24 mouse cellular contexts compared by ENCODE assay signal in genomic region chr3:145242138-145242537, GRCm38 (mm10).
"Had no signal": no experiment of that assay in that cellular context is flagged by ENCODE, and none has a peak within 500 bp of the region (broad histone marks: within the 10 kb centered on the region; RNA-seq: fewer than 3 reads in every experiment).

No protein-coding gene starts in this region.

- H3K9ac ChIP-seq: heart, embryonic 13.5 days; heart, embryonic 15.5 days; hindbrain, embryonic 13.5 days; hindbrain, embryonic 15.5 days; limb, embryonic 15.5 days; liver, embryonic 12.5 days; liver, embryonic 14.5 days had no signal

- H3K4me2 ChIP-seq: heart, embryonic 11.5 days; heart, embryonic 13.5 days; heart, embryonic 15.5 days; hindbrain, embryonic 13.5 days; hindbrain, embryonic 15.5 days; limb, embryonic 15.5 days; liver, embryonic 12.5 days had no signal

- H3K27ac ChIP-seq: heart, adult 2 months; heart, embryonic 13.5 days; heart, embryonic 15.5 days; hindbrain, embryonic 13.5 days; hindbrain, embryonic 15.5 days; hindbrain, postnatal 0 days; layer of hippocampus, adult 2 months; left cerebral cortex, adult 2 months; liver, embryonic 12.5 days; liver, embryonic 14.5 days had no signal

- H3K36me3 ChIP-seq: heart, embryonic 13.5 days; heart, embryonic 15.5 days; hindbrain, embryonic 13.5 days; hindbrain, embryonic 15.5 days; limb, embryonic 15.5 days; liver, embryonic 12.5 days had no signal

- H3K4me1 ChIP-seq: heart, embryonic 15.5 days; hindbrain, embryonic 13.5 days; hindbrain, embryonic 15.5 days; liver, embryonic 12.5 days had no signal

- DNase-seq: gastrocnemius, postnatal 14 days; gastrocnemius, postnatal 36 days; heart, adult 11 months; heart, adult 2 months; heart, postnatal 14 days; heart, postnatal 36 days; kidney, adult 11 months; kidney, adult 8-10 months; kidney, postnatal 10 days; kidney, postnatal 25 days; kidney, postnatal 4 days; left cerebral cortex, postnatal 4 days had no signal

- H3K4me3 ChIP-seq: heart, adult 2 months; heart, embryonic 13.5 days; heart, embryonic 15.5 days; hindbrain, embryonic 13.5 days; hindbrain, embryonic 15.5 days; layer of hippocampus, adult 2 months; left cerebral cortex, adult 2 months; limb, embryonic 15.5 days; liver, embryonic 12.5 days had no signal

- ATAC-seq: hindbrain, postnatal 0 days; intestine, embryonic 16.5 days; liver, embryonic 12.5 days had no signal

- H3K9me3 ChIP-seq: heart, embryonic 13.5 days; heart, embryonic 15.5 days; hindbrain, embryonic 13.5 days; hindbrain, embryonic 15.5 days; limb, embryonic 15.5 days; liver, embryonic 12.5 days had no signal

- H3K27me3 ChIP-seq: heart, embryonic 13.5 days; heart, embryonic 15.5 days; hindbrain, embryonic 13.5 days; hindbrain, embryonic 15.5 days; limb, embryonic 15.5 days; liver, embryonic 12.5 days had no signal
